Mouse (Mus musculus) midbrain, embryonic 14.5 days (tissue): Measurements from ENCODE around the gene Dcaf4. TPM values are rescaled to one million over a fixed set of nuclear protein-coding genes. Genes with fewer than 3 reads are reported as not detected.

Experiments used
- polyA plus RNA-seq: library from polyadenylated mRNA; unstranded; fragments of >200 nt; fragmentation: Nextera tagmentation; extraction: Ambion mirVana; gene quantifications from 2 replicates; pipeline ENCODE4 v1.2.1, GENCODE M21; 2014

Dcaf4 gene
- polyA plus RNA-seq, 1 experiment from 2014 or later: 41.4 TPM

Other genes with a start within 250 kb of the Dcaf4 start
- 28.9 and 30.1 TPM in 2 replicates for gene Dpf3, start 32.8 kb upstream of the Dcaf4 start, polyA plus RNA-seq
- gene Zfyve1, start 76.8 kb downstream of the Dcaf4 start, polyA plus RNA-seq: 25.8 and 27.5 TPM in 2 replicates
- gene Rbm25, start 110.8 kb downstream of the Dcaf4 start, polyA plus RNA-seq: 219 and 227 TPM in 2 replicates
- gene Psen1, start 167.7 kb downstream of the Dcaf4 start, polyA plus RNA-seq: 66.8 and 77.9 TPM in 2 replicates
- 0.11 and 0.24 TPM in 2 replicates for gene Papln, start 243.2 kb downstream of the Dcaf4 start, polyA plus RNA-seq